Mouse (Mus musculus) stomach, postnatal 0 days (tissue): ENCODE data around the gene Msantd3. TPM values are rescaled to one million over a fixed set of nuclear protein-coding genes. Genes with fewer than 3 reads are reported as not detected.

Experiments used
- ATAC-seq: fragments of 200-750 bp; cut with Nextera tagmentation; 2 replicates; pipeline ENCODE4 v1.8.0; 2017; ENCODE audit not compliant: low FRiP score, low TSS enrichment
- DNase-seq: peaks from one replicate; pipeline ENCODE4 v3.0.0-alpha.2; 2016; ENCODE audit warnings: low spot score
- H3K27ac ChIP-seq: fragments of 300-500 bp; sonication (generic); replicated peaks from 2 replicates; pipeline ENCODE4 v1.5.1; 2014; ENCODE audit warnings: mild to moderate bottlenecking, control low read depth
- H3K27me3 ChIP-seq: fragments of 300-500 bp; sonication (generic); 2 replicates; pipeline ENCODE4 v1.6.1; 2014; ENCODE audit warnings: low read length; ENCODE audit not compliant: control insufficient read depth, insufficient read depth
- H3K36me3 ChIP-seq: fragments of 300-500 bp; sonication (generic); 2 replicates; pipeline ENCODE4 v1.6.1; 2014; ENCODE audit warnings: low read length, mixed read lengths; ENCODE audit not compliant: control insufficient read depth, insufficient read depth
- H3K4me1 ChIP-seq: fragments of 300-500 bp; sonication (generic); replicated peaks from 2 replicates; pipeline ENCODE4 v1.6.1; 2014; ENCODE audit warnings: antibody characterized with exemption; ENCODE audit not compliant: control insufficient read depth, insufficient read depth
- H3K4me2 ChIP-seq: fragments of 300-500 bp; sonication (generic); replicated peaks from 2 replicates; pipeline ENCODE4 v1.6.1; 2014; ENCODE audit warnings: low read depth, mild to moderate bottlenecking, control low read depth, moderate library complexity
- H3K4me3 ChIP-seq: fragments of 300-500 bp; sonication (generic); 2 replicates; pipeline ENCODE4 v1.5.1; 2014; ENCODE audit warnings: low read depth, low read length, control low read depth
- H3K9ac ChIP-seq: fragments of 300-500 bp; sonication (generic); 2 replicates; pipeline ENCODE4 v1.6.1; 2014; ENCODE audit warnings: mild to moderate bottlenecking, low read length, control low read depth, mixed read lengths
- H3K9me3 ChIP-seq: fragments of 300-500 bp; sonication (generic); 2 replicates; pipeline ENCODE4 v1.6.1; 2016; ENCODE audit warnings: low read length; ENCODE audit not compliant: control insufficient read depth
- CTCF ChIP-seq: IDR thresholded peaks from 2 replicates; pipeline ENCODE4 v1.5.1; 2016; ENCODE audit warnings: antibody characterized with exemption, low read depth, mild to moderate bottlenecking, moderate library complexity
- EP300 ChIP-seq: optimal IDR thresholded peaks from 2 replicates; pipeline ENCODE3; 2016; ENCODE audit warnings: antibody characterized with exemption
- WGBS: fragments of 180-500 bp; shearing (Covaris S2); extraction: QIAGEN DNeasy Blood & Tissue Kit; methylation state at CpG from one replicate; pipeline ENCODE4 v1.1.7; 2014; 5-methylcytosine and 5-hydroxymethylcytosine counted together
- polyA plus RNA-seq: library from polyadenylated mRNA; unstranded; fragments of >200 nt; fragmentation: Nextera tagmentation; extraction: Ambion mirVana; gene quantifications from 2 replicates; pipeline ENCODE4 v1.2.1, GENCODE M21; 2015

Msantd3 gene
- polyA plus RNA-seq, 1 experiment from 2014 or later, result 11.0 TPM

DNA sequence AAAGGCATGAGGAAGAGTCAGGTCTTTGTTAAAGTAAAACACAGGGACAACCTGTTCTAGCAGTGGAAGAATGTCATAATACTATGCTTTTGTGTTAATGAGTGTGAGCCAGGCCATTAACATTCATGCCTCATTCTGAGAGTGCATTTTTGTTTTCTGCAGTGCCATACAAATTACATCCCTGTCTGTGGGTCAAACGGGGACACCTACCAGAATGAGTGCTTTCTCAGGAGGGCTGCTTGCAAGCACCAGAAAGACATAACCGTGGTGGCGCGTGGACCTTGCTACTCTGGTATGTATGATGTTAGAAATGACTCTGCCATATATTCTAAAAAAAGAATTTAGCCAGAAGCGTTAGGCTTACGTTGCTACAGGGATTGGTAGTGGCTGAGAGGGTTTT lies 70.5 kb downstream of the Msantd3 start:
- Histone ChIP-seq H3K4me1 (no peaks in the 10 kb centered on the region), H3K4me2 (no peak overlapping the region), H3K27ac (no peak overlapping the region), H3K27me3 (no peaks in the 10 kb centered on the region), H3K9me3 (no peaks in the 10 kb centered on the region), H3K4me3 (no peak overlapping the region), H3K36me3 (peaks cover 6% of the 10 kb centered on the region; the same call in 1 of the 2 replicates), H3K9ac (no peak overlapping the region)
- 91% methylated on average over 6 of the region's 6 CpGs for WGBS
- ATAC-seq (no peak), DNase-seq (no peak)
- TF ChIP-seq CTCF, result no peak
- TF ChIP-seq EP300, result no peak

Other genes starting within 250 kb of the Msantd3 start
- 19.6 and 21.2 TPM in 2 replicates for gene Tex10, start 66.5 kb upstream of the Msantd3 start, polyA plus RNA-seq
- gene Tmeff1, start 45.2 kb downstream of the Msantd3 start, polyA plus RNA-seq, result 16.7 and 16.8 TPM in 2 replicates
- 0.39 and 0.40 TPM in 2 replicates for gene Cavin4, start 123.6 kb downstream of the Msantd3 start, polyA plus RNA-seq